Mouse (Mus musculus) brain, embryonic 14.5 days (tissue): Measurements from ENCODE around the gene Col20a1.

Source experiments
- CTCF ChIP-seq: fragments of 200-500 bp; IDR thresholded peaks from 2 replicates; pipeline ENCODE4 v1.5.1; 2012; ENCODE audit warnings: inconsistent platforms, mild to moderate bottlenecking, moderate library complexity, borderline replicate concordance; ENCODE audit not compliant: insufficient read depth, insufficient read length; ENCODE audit errors: extremely low read depth
- POLR2A ChIP-seq: fragments of 200-500 bp; IDR thresholded peaks from 2 replicates; pipeline ENCODE4 v1.6.1; 2012; ENCODE audit warnings: mild to moderate bottlenecking, inconsistent platforms, borderline replicate concordance; ENCODE audit not compliant: poor library complexity, insufficient read depth, insufficient read length, severe bottlenecking; ENCODE audit errors: extremely low read depth

GRCm38 (mm10) chr2:181048986-181049385, 62.7 kb downstream of the Col20a1 start:
- TF ChIP-seq CTCF: no peak
- no peak for TF ChIP-seq POLR2A
